In the genomic region with DNA sequence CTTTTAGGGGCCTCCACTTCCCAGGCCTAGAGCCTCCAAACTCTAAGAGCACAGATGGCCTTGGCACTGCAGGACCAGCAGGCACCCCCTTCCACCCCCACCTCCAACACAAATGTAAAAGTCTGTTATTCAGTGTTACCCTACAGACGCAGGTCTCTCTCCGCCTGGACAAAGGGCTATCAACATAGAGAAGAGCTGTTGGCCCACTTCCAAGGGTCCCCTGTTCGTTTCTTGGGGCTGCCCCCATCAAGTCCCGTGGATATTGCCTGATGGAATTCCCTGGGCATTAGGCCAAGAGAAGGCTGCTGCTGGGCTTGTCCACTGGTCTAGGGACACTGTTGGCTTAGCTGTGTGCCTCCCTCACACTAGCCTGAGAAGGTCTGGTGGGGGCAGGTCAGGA, we compare ENCODE assay signal across 9 mouse cellular contexts. TPM values are rescaled to one million over a fixed set of nuclear protein-coding genes. Genes with fewer than 3 reads are reported as not detected.
DNase-seq lines count a peak whose midpoint lies in the region; ATAC-seq and TF ChIP-seq lines count a peak whose summit lies in the region.
"Had no signal": no experiment of that assay in that cellular context is flagged by ENCODE, and none has a peak within 500 bp of the region (broad histone marks: within the 10 kb centered on the region; RNA-seq: fewer than 3 reads in every experiment).

No protein-coding gene starts in this region.

- H3K4me2 ChIP-seq in liver, postnatal 0 days (ENCODE audit: low read depth, low read length): peak overlapping the region; percentile 72

- H3K9me3 ChIP-seq in liver, postnatal 0 days (ENCODE audit: low read length): no peaks in the 10 kb centered on the region

- peak overlapping the region; percentile 89 for H3K27ac ChIP-seq in liver, postnatal 0 days (ENCODE audit: low read depth)
- H3K27ac ChIP-seq in testis, adult 2 months (ENCODE audit: control insufficient read depth, insufficient read depth, low read depth, low read length): no peak overlapping the region

- H3K36me3 ChIP-seq in liver, postnatal 0 days (replicated peaks; ENCODE audit: insufficient read depth, low read length): no peaks in the 10 kb centered on the region; the same call in 1 of the 2 replicates
- H3K36me3 ChIP-seq in testis, adult 2 months (ENCODE audit: control insufficient read depth, insufficient read depth, low read length): no peaks in the 10 kb centered on the region

- peak overlapping the region; percentile 65 for H3K9ac ChIP-seq in liver, postnatal 0 days (replicated peaks)

- TF ChIP-seq POLR2A in testis, adult 2 months (IDR thresholded peaks at IDR 0.05; ENCODE audit: control insufficient read depth, low read depth, low read length): no peak

- peaks cover 5% of the 10 kb centered on the region; the same call in 1 of the 2 replicates for H3K4me1 ChIP-seq in liver, postnatal 0 days (ENCODE audit: insufficient read depth)
- peaks cover 15% of the 10 kb centered on the region for H3K4me1 ChIP-seq in testis, adult 2 months (ENCODE audit: control insufficient read depth, insufficient read depth, low read length)

- peak; percentile 45 for DNase-seq in adrenal gland, adult 2 months
- no peak for DNase-seq in adrenal gland, adult 8-10 months
- DNase-seq in cerebellum, adult 11-12 months: peak; percentile 55
- peak; percentile 9 for DNase-seq in gastrocnemius, postnatal 25 days
- DNase-seq in kidney, adult 11 months: peak; percentile 75
- DNase-seq in liver, postnatal 0 days: peak; percentile 55
- no peak for DNase-seq in natural killer cell, adult 2 months (ENCODE audit: low spot score in 2 of 2)

- WGBS in liver, postnatal 0 days (ENCODE audit: insufficient replicate concordance): 51% methylated on average over 4 of the region's 4 CpGs

- no peak for TF ChIP-seq CTCF in liver, postnatal 0 days (IDR thresholded peaks at IDR 0.05; ENCODE audit: low read depth)
- TF ChIP-seq CTCF in testis, adult 2 months (IDR thresholded peaks at IDR 0.05; ENCODE audit: control insufficient read depth, insufficient read depth, insufficient replicate concordance, low read depth, low read length): no peak

- no peaks in the 10 kb centered on the region for H3K27me3 ChIP-seq in liver, postnatal 0 days (ENCODE audit: insufficient read depth, low read length)
- H3K27me3 ChIP-seq in testis, adult 2 months (ENCODE audit: control insufficient read depth, insufficient read depth, low read length): no peaks in the 10 kb centered on the region

- TF ChIP-seq EP300 in liver, postnatal 0 days (IDR thresholded peaks at IDR 0.05; ENCODE audit: low read depth): no peak

- ATAC-seq in liver, postnatal 0 days: no peak

- peak overlapping the region; percentile 58 for H3K4me3 ChIP-seq in liver, postnatal 0 days (ENCODE audit: low read depth, low read length)
- H3K4me3 ChIP-seq in testis, adult 2 months (ENCODE audit: control insufficient read depth, low read depth, low read length): peak overlapping the region; percentile 86
- H3K4me3 ChIP-seq: myocyte had no signal

RNA-seq across cellular contexts. Expression of a gene that starts 1.0 kb away (rescaled TPM):
- total RNA-seq in adrenal gland, adult 2 months (2021): 100 to 1,000 TPM in 1 of 2 experiments, 10 to 100 TPM in 1; 66.4 to 111 TPM
- polyA plus RNA-seq in adrenal gland, adult 2 months (2012; rRNA removed): 37.9 and 46.4 TPM in 2 replicates
- 100 to 1,000 TPM in 3 of 4 experiments, 10 to 100 TPM in 1; 88.1 to 157 (median 111) TPM for total RNA-seq in adrenal gland, adult 8-10 months (2022)
- 1 to 10 TPM; 2.1 to 3.3 TPM for total RNA-seq in gastrocnemius, postnatal 25 days (2021)
- polyA plus RNA-seq in liver, postnatal 0 days (2015; fragmentation: Nextera tagmentation; extraction: Ambion mirVana): 37.8 and 39.1 TPM in 2 replicates
- polyA plus RNA-seq in testis, adult 2 months (2012; rRNA removed): 14.7 and 21.2 TPM in 2 replicates

RNA-seq across cellular contexts. Expression of a gene that starts 43.6 kb away (rescaled TPM):
- 10 to 100 TPM; 15.1 to 19.3 TPM for total RNA-seq in adrenal gland, adult 2 months (2021)
- polyA plus RNA-seq in adrenal gland, adult 2 months (2012; rRNA removed): 25.2 and 30.1 TPM in 2 replicates
- total RNA-seq in adrenal gland, adult 8-10 months (2022): 10 to 100 TPM; 16.4 to 22.2 (median 19.1) TPM
- total RNA-seq in gastrocnemius, postnatal 25 days (2021): 10 to 100 TPM; 73.7 to 80.6 TPM
- polyA plus RNA-seq in liver, postnatal 0 days (2015; fragmentation: Nextera tagmentation; extraction: Ambion mirVana): 6.6 and 6.7 TPM in 2 replicates
- polyA plus RNA-seq in testis, adult 2 months (2012; rRNA removed): 110 and 113 TPM in 2 replicates

Comparison
In these comparisons a context has a peak if more than half of its experiments do, and no peak if none do; other contexts are left out.
1. DNase-seq: peak in adrenal gland, adult 2 months (single experiment), cerebellum, adult 11-12 months (single experiment), gastrocnemius, postnatal 25 days (single experiment), kidney, adult 11 months (single experiment) and liver, postnatal 0 days (single experiment); none in adrenal gland, adult 8-10 months (single experiment) and natural killer cell, adult 2 months (0 of 2).
2. RNA of a gene that starts 1.0 kb away (total RNA-seq): 88.1 to 157 TPM in adrenal gland, adult 8-10 months and 66.4 to 111 TPM in adrenal gland, adult 2 months; 2.1 to 3.3 TPM in gastrocnemius, postnatal 25 days; every median in the first group is over 10 times any median in the second.